Mouse (Mus musculus): ENCODE results near the gene Nab1. TPM values are rescaled to one million over a fixed set of nuclear protein-coding genes. Genes with fewer than 3 reads are reported as not detected.

The Nab1 gene
- polyA plus RNA-seq, 1 experiment from 2014 or later = 9.4 TPM

DNA sequence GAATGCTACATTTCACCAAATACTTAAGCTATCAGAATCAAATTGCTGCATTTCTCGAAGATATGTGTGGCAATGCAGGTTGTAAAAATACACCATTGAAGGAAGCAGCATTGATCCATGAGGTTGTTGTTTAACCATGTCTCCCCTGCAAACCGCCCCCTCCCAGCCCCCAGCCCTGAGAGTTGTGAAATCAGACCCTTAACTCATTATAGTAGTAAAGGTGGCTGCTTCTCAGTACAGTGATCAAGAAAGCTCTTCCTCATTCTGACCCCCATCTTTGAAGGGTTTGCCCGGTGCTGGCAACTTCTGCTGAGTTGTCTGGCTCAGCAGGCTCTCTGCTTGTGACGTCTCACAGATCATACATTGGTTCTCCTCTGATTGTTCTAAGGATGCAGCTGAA lies 66.4 kb downstream of the Nab1 start:
- no peak overlapping the region for H3K9ac ChIP-seq (replicated peaks)
- no peak overlapping the region for H3K4me3 ChIP-seq (replicated peaks)
- no peak overlapping the region for H3K4me2 ChIP-seq
- no peak overlapping the region for H3K27ac ChIP-seq
- no peaks in the 10 kb centered on the region for H3K36me3 ChIP-seq
- no peaks in the 10 kb centered on the region for H3K27me3 ChIP-seq
- H3K4me1 ChIP-seq (replicated peaks) = no peaks in the 10 kb centered on the region
- WGBS = 85% methylated on average over 4 of the region's 4 CpGs
- no peak for ATAC-seq (ENCODE audit: insufficient number of reproducible peaks, insufficient read depth, low FRiP score, low TSS enrichment, low read depth)
- no peaks in the 10 kb centered on the region for H3K9me3 ChIP-seq

DNA sequence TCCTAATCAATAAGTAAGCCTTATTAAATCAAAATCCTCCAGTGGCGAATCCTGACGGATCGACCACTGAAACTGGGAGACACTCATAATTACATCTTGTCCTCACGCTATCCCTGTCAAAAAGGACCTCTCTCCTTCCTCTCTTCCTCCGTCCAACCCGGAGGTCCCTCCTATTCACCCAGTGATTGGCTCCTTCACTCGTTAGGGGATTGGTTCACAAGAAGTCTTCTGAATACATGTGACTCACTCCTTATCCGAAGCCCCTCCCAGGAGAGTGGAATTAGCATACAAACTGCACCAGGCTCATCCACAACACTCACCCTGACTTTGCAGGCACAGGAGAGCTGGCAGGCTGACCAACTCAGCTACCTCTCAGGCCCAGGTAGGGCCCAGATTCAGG lies 68.7 kb downstream of the Nab1 start:
- no peak for ATAC-seq (ENCODE audit: insufficient number of reproducible peaks, insufficient read depth, low FRiP score, low TSS enrichment, low read depth)
- Histone ChIP-seq H3K36me3 (no peaks in the 10 kb centered on the region), H3K4me1 (replicated peaks) (no peaks in the 10 kb centered on the region), H3K27me3 (no peaks in the 10 kb centered on the region), H3K9me3 (no peaks in the 10 kb centered on the region), H3K9ac (replicated peaks) (no peak overlapping the region), H3K4me2 (no peak overlapping the region), H3K4me3 (replicated peaks) (no peak overlapping the region), H3K27ac (no peak overlapping the region)
- 78% methylated on average over 8 of the region's 8 CpGs for WGBS

- 81% methylated on average over 2 of the region's 2 CpGs for WGBS
- no peaks in the 10 kb centered on the region for H3K9me3 ChIP-seq
- no peaks in the 10 kb centered on the region for H3K27me3 ChIP-seq
- H3K4me2 ChIP-seq = no peak overlapping the region
- H3K9ac ChIP-seq (replicated peaks) = no peak overlapping the region
- no peak overlapping the region for H3K4me3 ChIP-seq (replicated peaks)
- ATAC-seq (ENCODE audit: insufficient number of reproducible peaks, insufficient read depth, low FRiP score, low TSS enrichment, low read depth) = no peak
- no peak overlapping the region for H3K27ac ChIP-seq
- no peaks in the 10 kb centered on the region for H3K4me1 ChIP-seq (replicated peaks)
- no peaks in the 10 kb centered on the region for H3K36me3 ChIP-seq
Measured at GRCm38 (mm10) chr1:52430606-52431005, 69.9 kb downstream of the Nab1 start.

DNA sequence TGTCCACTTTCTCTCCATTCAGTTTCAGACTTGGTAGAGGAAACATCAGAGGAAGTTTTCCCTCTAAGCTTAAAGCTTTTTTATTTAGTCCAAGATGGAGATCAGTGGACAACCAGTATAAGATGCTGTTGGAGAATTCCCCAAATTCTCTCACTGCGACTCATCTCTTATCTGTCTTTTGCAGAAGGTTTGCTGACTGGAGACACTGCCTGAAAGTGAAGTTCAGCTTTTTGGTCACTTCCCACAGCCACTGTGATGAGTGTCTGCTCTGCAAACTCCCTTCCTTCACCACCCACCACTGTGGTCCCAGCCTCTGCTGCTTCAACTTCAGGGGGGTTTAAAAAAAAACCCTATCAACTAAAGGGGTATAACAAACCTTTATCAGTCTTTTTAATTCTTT lies 70.4 kb downstream of the Nab1 start:
- WGBS = 94% methylated on average over 1 of the region's 1 CpGs
- no peaks in the 10 kb centered on the region for H3K9me3 ChIP-seq
- H3K27me3 ChIP-seq = no peaks in the 10 kb centered on the region
- H3K4me1 ChIP-seq (replicated peaks) = no peaks in the 10 kb centered on the region
- no peak overlapping the region for H3K4me3 ChIP-seq (replicated peaks)
- H3K27ac ChIP-seq = no peak overlapping the region
- no peaks in the 10 kb centered on the region for H3K36me3 ChIP-seq
- ATAC-seq (ENCODE audit: insufficient number of reproducible peaks, insufficient read depth, low FRiP score, low TSS enrichment, low read depth) = no peak
- no peak overlapping the region for H3K9ac ChIP-seq (replicated peaks)
- H3K4me2 ChIP-seq = no peak overlapping the region

DNA sequence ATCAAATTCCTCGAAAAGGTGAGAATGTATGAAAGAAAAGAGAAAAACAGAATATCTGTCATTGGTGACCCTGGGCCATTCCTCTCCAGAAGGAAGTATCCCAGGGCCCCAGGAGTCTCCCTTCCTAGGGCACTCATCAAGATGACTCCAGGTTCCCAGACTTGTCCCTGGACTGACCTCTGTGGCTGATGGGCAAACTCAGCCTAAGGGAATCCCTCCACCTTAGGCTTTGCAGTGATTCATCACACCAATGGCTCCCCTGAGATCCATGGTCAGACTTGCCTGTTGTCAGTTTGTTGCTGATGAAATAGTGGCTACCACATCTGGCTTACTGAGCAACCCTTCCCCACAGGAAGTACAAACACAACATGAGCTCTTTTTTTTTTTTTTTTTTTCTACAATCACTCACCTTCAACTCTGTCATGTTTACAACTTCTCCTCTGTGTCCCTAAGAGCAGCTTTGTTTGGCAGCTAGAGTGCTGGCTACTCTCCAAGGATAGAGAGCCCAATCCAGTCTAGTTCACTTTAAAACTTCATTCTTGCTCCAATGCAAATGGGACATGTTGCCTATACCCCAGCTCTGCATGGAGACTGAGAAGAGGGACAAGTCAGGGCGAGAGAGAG lies 72.5 kb downstream of the Nab1 start:
- no peaks in the 10 kb centered on the region for H3K4me1 ChIP-seq (replicated peaks)
- no peaks in the 10 kb centered on the region for H3K9me3 ChIP-seq
- H3K9ac ChIP-seq (replicated peaks) = no peak overlapping the region
- H3K27me3 ChIP-seq = no peaks in the 10 kb centered on the region
- H3K36me3 ChIP-seq = no peaks in the 10 kb centered on the region
- ATAC-seq (ENCODE audit: insufficient number of reproducible peaks, insufficient read depth, low FRiP score, low TSS enrichment, low read depth) = no peak
- no peak overlapping the region for H3K4me3 ChIP-seq (replicated peaks)
- H3K27ac ChIP-seq = no peak overlapping the region
- H3K4me2 ChIP-seq = no peak overlapping the region
- 67% methylated on average over 2 of the region's 2 CpGs for WGBS

DNA sequence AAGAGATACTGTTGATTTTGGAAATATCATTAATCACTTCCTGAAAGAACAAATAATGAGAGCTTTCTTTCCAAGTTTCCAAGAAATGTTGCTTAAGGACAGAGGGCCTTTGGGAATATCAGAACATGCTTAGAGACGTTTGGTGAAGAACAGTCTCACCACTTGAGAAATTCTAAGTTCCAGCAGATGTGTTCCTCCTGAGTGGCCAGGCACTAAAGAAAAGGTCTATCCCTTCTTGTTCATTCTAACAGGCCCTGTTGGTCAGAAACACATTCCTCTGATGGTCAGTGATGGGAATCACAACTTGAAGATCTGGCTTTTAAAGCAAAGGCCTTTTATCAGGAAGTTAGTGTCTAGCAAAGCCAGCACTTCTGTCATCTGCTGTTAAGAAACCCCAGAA lies 76.6 kb downstream of the Nab1 start:
- Histone ChIP-seq H3K4me1 (replicated peaks) (no peaks in the 10 kb centered on the region), H3K27ac (no peak overlapping the region), H3K27me3 (no peaks in the 10 kb centered on the region), H3K9me3 (no peaks in the 10 kb centered on the region), H3K9ac (replicated peaks) (no peak overlapping the region), H3K36me3 (no peaks in the 10 kb centered on the region), H3K4me2 (no peak overlapping the region), H3K4me3 (replicated peaks) (no peak overlapping the region)
- no peak for ATAC-seq (ENCODE audit: insufficient number of reproducible peaks, insufficient read depth, low FRiP score, low TSS enrichment, low read depth)
- 63% methylated on average over 1 of the region's 1 CpGs for WGBS

GRCm38 (mm10) chr1:52423057-52423456 lies 77.4 kb downstream of the Nab1 start:
- ATAC-seq (ENCODE audit: insufficient number of reproducible peaks, insufficient read depth, low FRiP score, low TSS enrichment, low read depth) = no peak
- H3K9ac ChIP-seq (replicated peaks) = no peak overlapping the region
- no peaks in the 10 kb centered on the region for H3K27me3 ChIP-seq
- H3K4me1 ChIP-seq (replicated peaks) = no peaks in the 10 kb centered on the region
- H3K4me3 ChIP-seq (replicated peaks) = no peak overlapping the region
- 88% methylated on average over 2 of the region's 2 CpGs for WGBS
- no peaks in the 10 kb centered on the region for H3K36me3 ChIP-seq
- H3K27ac ChIP-seq = no peak overlapping the region
- no peaks in the 10 kb centered on the region for H3K9me3 ChIP-seq
- H3K4me2 ChIP-seq = no peak overlapping the region

DNA sequence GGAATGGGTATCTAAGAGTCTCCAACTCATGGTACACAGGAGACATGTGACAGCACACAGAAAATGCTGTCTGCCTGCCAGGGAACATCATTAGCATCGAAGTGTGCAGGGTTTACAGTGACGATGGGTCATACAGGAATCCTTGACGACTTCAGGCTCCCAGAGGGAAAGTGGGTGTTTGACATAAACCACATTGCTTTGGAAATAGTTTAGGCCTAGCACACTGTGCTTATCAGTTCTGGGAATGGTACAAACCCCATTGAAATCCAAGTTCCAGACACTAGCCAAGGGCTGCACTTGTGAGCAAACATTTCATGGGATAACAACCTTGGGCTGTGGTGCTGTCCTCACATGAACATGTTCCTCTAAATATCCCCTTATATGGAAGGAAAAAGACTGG lies 78.3 kb downstream of the Nab1 start:
- Histone ChIP-seq H3K4me3 (replicated peaks) (no peak overlapping the region), H3K27ac (no peak overlapping the region), H3K4me1 (replicated peaks) (no peaks in the 10 kb centered on the region), H3K27me3 (no peaks in the 10 kb centered on the region), H3K36me3 (no peaks in the 10 kb centered on the region), H3K9ac (replicated peaks) (no peak overlapping the region), H3K4me2 (no peak overlapping the region), H3K9me3 (no peaks in the 10 kb centered on the region)
- WGBS = 73% methylated on average over 3 of the region's 3 CpGs
- no peak for ATAC-seq (ENCODE audit: insufficient number of reproducible peaks, insufficient read depth, low FRiP score, low TSS enrichment, low read depth)

DNA sequence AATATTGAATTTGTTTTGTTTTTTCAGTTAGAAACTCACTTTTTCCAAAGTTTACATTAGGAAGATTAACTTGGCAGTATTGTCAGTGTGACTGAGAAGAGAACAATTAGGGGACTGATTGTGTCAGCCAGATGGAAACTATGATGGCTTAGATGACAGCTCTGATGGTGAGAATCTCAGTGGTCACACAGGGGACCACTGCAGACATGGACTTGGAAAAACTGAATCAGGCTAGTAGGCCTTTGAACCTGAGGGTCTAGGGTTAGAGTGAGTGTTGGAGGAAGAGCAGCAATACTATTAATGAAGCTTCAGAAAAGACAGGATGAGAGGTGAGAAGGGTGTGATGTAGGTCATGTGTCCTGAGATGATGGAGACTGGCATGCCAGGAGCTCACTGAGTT lies 78.9 kb downstream of the Nab1 start:
- ATAC-seq (ENCODE audit: insufficient number of reproducible peaks, insufficient read depth, low FRiP score, low TSS enrichment, low read depth) = no peak
- H3K36me3 ChIP-seq = no peaks in the 10 kb centered on the region
- no peak overlapping the region for H3K4me3 ChIP-seq (replicated peaks)
- no peaks in the 10 kb centered on the region for H3K9me3 ChIP-seq
- H3K4me1 ChIP-seq (replicated peaks) = no peaks in the 10 kb centered on the region
- no peak overlapping the region for H3K4me2 ChIP-seq
- no peaks in the 10 kb centered on the region for H3K27me3 ChIP-seq
- no peak overlapping the region for H3K9ac ChIP-seq (replicated peaks)
- no peak overlapping the region for H3K27ac ChIP-seq

DNA sequence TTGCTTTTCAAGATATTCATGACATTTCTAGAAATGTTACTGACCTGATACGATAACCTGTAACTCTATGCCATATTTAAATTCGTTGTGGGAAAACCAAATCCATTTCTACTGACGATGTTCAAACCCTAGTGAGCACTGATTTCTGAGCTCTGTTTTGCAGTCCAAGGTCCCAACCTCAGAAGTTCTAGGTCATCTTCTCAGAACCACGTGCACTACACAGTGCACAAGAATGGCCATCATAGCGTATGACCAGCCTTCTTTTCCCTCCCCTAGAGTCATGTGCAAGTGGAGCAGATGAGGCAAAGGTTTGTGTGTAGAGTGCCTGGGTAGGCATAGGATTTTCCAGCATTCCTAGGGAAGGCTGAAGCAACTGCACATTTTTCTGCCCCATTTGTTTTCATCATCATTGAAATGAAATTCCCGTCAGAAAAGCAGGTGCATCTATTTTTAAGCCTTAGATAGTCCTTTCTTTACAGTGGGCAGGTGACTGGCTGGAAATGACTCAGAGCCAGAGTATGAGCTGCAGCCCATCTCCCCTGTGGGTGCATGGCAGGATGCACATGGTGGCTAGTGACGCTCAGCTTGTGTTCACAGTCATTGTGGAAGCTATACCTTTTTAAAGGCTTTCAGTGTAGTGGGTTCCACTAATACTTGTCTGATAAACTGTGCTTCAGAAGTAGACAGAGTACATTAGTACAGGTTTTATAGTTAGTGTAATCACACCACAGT lies 81.2 kb downstream of the Nab1 start:
- WGBS = 85% methylated on average over 7 of the region's 7 CpGs
- Histone ChIP-seq H3K4me3 (replicated peaks) (no peak overlapping the region), H3K4me2 (no peak overlapping the region), H3K36me3 (no peaks in the 10 kb centered on the region), H3K9me3 (no peaks in the 10 kb centered on the region), H3K4me1 (replicated peaks) (no peaks in the 10 kb centered on the region), H3K9ac (replicated peaks) (no peak overlapping the region), H3K27me3 (no peaks in the 10 kb centered on the region), H3K27ac (no peak overlapping the region)
- ATAC-seq (ENCODE audit: insufficient number of reproducible peaks, insufficient read depth, low FRiP score, low TSS enrichment, low read depth) = no peak
